In the genomic region with DNA sequence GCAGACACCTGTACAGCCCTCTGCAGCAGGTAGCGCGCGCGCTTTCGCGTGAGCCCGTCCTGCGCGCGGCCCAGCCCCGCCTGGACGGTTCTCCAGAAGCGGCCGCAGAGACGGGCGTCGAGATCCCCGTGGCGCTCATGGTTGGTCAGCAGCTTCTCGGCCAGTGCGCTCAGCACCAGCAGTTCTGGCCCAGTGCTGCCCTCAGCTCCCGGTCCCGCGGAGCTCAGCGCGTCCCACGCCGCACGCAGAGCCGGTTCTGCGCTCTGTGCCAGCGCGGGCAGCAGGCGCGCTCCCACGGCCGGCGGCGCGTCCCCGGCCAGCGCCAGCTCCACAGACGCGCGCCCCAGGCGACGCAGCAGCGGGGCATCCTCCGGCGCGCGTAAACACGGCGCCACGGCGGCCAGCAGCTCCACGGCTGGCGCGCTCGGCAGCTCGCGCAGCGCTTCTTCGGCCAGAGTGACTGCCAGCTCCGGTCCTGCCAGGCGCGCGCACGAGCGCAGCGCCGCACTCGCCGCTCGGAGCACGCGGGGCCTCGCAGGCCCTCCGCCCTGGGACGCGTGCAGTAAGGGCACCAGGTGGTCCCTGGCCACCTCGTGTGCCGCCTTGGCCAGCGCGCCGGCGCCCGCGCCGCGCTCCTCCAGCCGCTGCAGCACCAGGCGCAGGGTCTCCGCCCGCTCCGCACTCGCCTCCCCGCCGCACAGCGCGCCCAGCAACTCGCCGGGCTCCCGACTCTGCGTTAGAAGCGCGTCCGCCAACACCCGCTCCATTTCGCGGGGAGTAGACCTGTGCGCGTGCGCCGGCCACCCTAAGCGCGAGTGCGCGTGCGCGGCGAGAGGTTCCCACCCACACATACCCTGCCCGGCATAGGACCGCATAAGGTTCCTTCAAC, we compare ENCODE assay signal across 8 mouse cellular contexts. TPM values are rescaled to one million over a fixed set of nuclear protein-coding genes. Genes with fewer than 3 reads are reported as not detected.
DNase-seq lines count a peak whose midpoint lies in the region; ATAC-seq and TF ChIP-seq lines count a peak whose summit lies in the region.

A gene (minus strand): TSS at position 767 of the 889 bp plus-strand sequence.

- no peaks in the 10 kb centered on the region for H3K27me3 ChIP-seq in embryonic facial prominence, embryonic 15.5 days
- peaks cover 18% of the 10 kb centered on the region for H3K27me3 ChIP-seq in limb, embryonic 13.5 days
- peaks cover 10% of the 10 kb centered on the region; the same call in 1 of the 2 replicates for H3K27me3 ChIP-seq in midbrain, embryonic 15.5 days (replicated peaks)

- DNase-seq in 416B (ENCODE audit: low read depth), result peak; percentile 86
- peak; percentile 91 to 92 for DNase-seq in heart, adult 9 months (ENCODE audit: low spot score in 2 of 2)
- DNase-seq in kidney, adult 9 months, result peak; percentile 90
- DNase-seq in spleen, adult 18-20 months, result peak; percentile 83 to 91

- H3K9me3 ChIP-seq in embryonic facial prominence, embryonic 15.5 days (replicated peaks), result no peaks in the 10 kb centered on the region
- H3K9me3 ChIP-seq in limb, embryonic 13.5 days, result no peaks in the 10 kb centered on the region
- no peaks in the 10 kb centered on the region for H3K9me3 ChIP-seq in midbrain, embryonic 15.5 days

- no peaks in the 10 kb centered on the region; the same call in 1 of the 2 replicates for H3K4me1 ChIP-seq in bone marrow, adult 2 months (ENCODE audit: control insufficient read depth, insufficient read depth, low read length)
- peaks cover 18% of the 10 kb centered on the region for H3K4me1 ChIP-seq in embryonic facial prominence, embryonic 15.5 days
- H3K4me1 ChIP-seq in limb, embryonic 13.5 days, result peaks cover 14% of the 10 kb centered on the region
- peaks cover 24% of the 10 kb centered on the region for H3K4me1 ChIP-seq in midbrain, embryonic 15.5 days

- no peak for TF ChIP-seq CTCF in bone marrow, adult 2 months (IDR thresholded peaks at IDR 0.05; ENCODE audit: control insufficient read depth, insufficient read depth, low read length)

- H3K36me3 ChIP-seq in embryonic facial prominence, embryonic 15.5 days, result 0 out of 2 replicates have a peak, but pooled peaks cover 7% of the 10 kb centered on the region
- H3K36me3 ChIP-seq in limb, embryonic 13.5 days, result peaks cover 13% of the 10 kb centered on the region
- H3K36me3 ChIP-seq in midbrain, embryonic 15.5 days (replicated peaks), result 0 out of 2 replicates have a peak, but pooled peaks cover 3% of the 10 kb centered on the region

- peak within 1 kb of the TSS; percentile 81 for H3K4me2 ChIP-seq in embryonic facial prominence, embryonic 15.5 days (replicated peaks)
- peak within 1 kb of the TSS; percentile 89 for H3K4me2 ChIP-seq in limb, embryonic 13.5 days (replicated peaks)
- H3K4me2 ChIP-seq in midbrain, embryonic 15.5 days, result peak within 1 kb of the TSS; percentile 70

- TF ChIP-seq POLR2A in bone marrow, adult 2 months (IDR thresholded peaks at IDR 0.05; ENCODE audit: borderline replicate concordance, control insufficient read depth, low read depth, low read length), result peak; percentile 31; the same call in 1 of the 2 replicates

- H3K4me3 ChIP-seq in bone marrow, adult 2 months (replicated peaks; ENCODE audit: control insufficient read depth, low read depth, low read length), result peak within 1 kb of the TSS; percentile 89
- H3K4me3 ChIP-seq in embryonic facial prominence, embryonic 15.5 days (replicated peaks), result peak within 1 kb of the TSS; percentile 94
- peak within 1 kb of the TSS; percentile 80 for H3K4me3 ChIP-seq in limb, embryonic 13.5 days
- peak within 1 kb of the TSS; percentile 97 for H3K4me3 ChIP-seq in midbrain, embryonic 15.5 days

- WGBS in bone marrow, adult 2 months, result under 1% methylated on average over 123 of the region's 124 CpGs
- WGBS in embryonic facial prominence, embryonic 15.5 days, result under 1% methylated on average over 115 of the region's 124 CpGs
- WGBS in limb, embryonic 13.5 days, result under 1% methylated on average over 93 of the region's 124 CpGs
- WGBS in midbrain, embryonic 15.5 days, result under 1% methylated on average over 123 of the region's 124 CpGs

- H3K9ac ChIP-seq in embryonic facial prominence, embryonic 15.5 days, result peak within 1 kb of the TSS; percentile 81
- peak within 1 kb of the TSS; percentile 76 for H3K9ac ChIP-seq in limb, embryonic 13.5 days
- H3K9ac ChIP-seq in midbrain, embryonic 15.5 days, result peak within 1 kb of the TSS; percentile 77

- H3K27ac ChIP-seq in bone marrow, adult 2 months (ENCODE audit: control insufficient read depth, insufficient read depth, low read depth, low read length, poor library complexity), result peak within 1 kb of the TSS; percentile 38
- peak within 1 kb of the TSS; percentile 88 for H3K27ac ChIP-seq in embryonic facial prominence, embryonic 15.5 days (replicated peaks)
- peak within 1 kb of the TSS; percentile 83 for H3K27ac ChIP-seq in limb, embryonic 13.5 days
- peak within 1 kb of the TSS; percentile 91 for H3K27ac ChIP-seq in midbrain, embryonic 15.5 days

- ATAC-seq in embryonic facial prominence, embryonic 15.5 days (ENCODE audit: insufficient number of reproducible peaks, low FRiP score, low TSS enrichment, low read depth), result peak; percentile 94
- peak; percentile 94 for ATAC-seq in limb, embryonic 13.5 days (ENCODE audit: low FRiP score, low read depth)
- peak; percentile 95 for ATAC-seq in midbrain, embryonic 15.5 days (replicated peaks)

RNA-seq across cellular contexts. Expression of the gene that starts here (rescaled TPM):
- polyA plus RNA-seq in bone marrow, adult 2 months (2011; ENCODE audit: insufficient read depth, insufficient read length, low replicate concordance, missing spikeins), result 1.4 and 2.9 TPM in 2 replicates
- polyA plus RNA-seq in embryonic facial prominence, embryonic 15.5 days (2015; fragmentation: Nextera tagmentation; extraction: Ambion mirVana), result 2.4 and 3.0 TPM in 2 replicates
- 2.0 and 2.2 TPM in 2 replicates for polyA plus RNA-seq in limb, embryonic 13.5 days (2015; fragmentation: Nextera tagmentation; extraction: Ambion mirVana)
- polyA plus RNA-seq in midbrain, embryonic 15.5 days (2015; fragmentation: Nextera tagmentation; extraction: Ambion mirVana), result 1.5 and 1.8 TPM in 2 replicates

Comparison
In these comparisons a context has a peak if more than half of its experiments do, and no peak if none do; other contexts are left out.
1. Peak in every context shown above with its lines: DNase-seq, ATAC-seq, H3K4me3 ChIP-seq and H3K27ac ChIP-seq.
2. H3K27ac ChIP-seq: peak in every context shown above with its lines; median percentile 91 in midbrain, embryonic 15.5 days; 88 in embryonic facial prominence, embryonic 15.5 days; 83 in limb, embryonic 13.5 days; 38 in bone marrow, adult 2 months.